Mouse (Mus musculus): Measurements from ENCODE around the gene Ndufb4.

- TF ChIP-seq CTCF (IDR thresholded peaks at IDR 0.05; ENCODE audit: low read depth) (no peak), EP300 (IDR thresholded peaks at IDR 0.05; ENCODE audit: low read depth) (no peak)
Measured at GRCm38 (mm10) chr16:37676024-37676676, 21.9 kb upstream of the Ndufb4 start.

Data from heart, postnatal 0 days (tissue).